Mouse (Mus musculus): ENCODE data around the gene Kcnh4.

DNA sequence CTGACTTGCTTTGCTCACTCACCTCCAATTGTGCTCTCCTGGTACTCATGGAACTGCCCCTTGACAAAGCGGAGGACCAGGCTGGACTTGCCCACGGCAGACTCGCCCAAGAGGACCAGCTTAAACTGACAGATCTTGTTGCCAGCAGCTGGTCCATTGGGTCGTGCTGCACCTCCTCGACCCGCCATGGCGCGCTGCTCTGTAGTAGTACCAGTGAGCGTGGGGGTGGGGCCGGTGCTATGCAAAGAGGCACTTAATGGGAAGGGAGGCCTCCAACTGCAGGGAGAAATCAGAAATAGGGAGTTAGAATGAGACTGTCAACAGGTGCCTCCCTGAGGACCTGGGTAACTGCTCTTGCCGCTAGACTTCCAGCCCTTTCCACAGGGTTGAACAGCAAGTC, 39.8 kb downstream of the Kcnh4 start:
- TF ChIP-seq CTCF (conservative IDR thresholded peaks at IDR 0.05; ENCODE audit: low read length) = no peak
- TF ChIP-seq NANOG (IDR thresholded peaks at IDR 0.05; ENCODE audit: borderline replicate concordance, low read length) = no peak
- no peak for TF ChIP-seq POU5F1 (IDR thresholded peaks at IDR 0.05; ENCODE audit: borderline replicate concordance, low read length)
